Mouse (Mus musculus): Measurements from ENCODE around the gene Gpr182. TPM values are rescaled to one million over a fixed set of nuclear protein-coding genes. Genes with fewer than 3 reads are reported as not detected.

Gene Gpr182
- polyA plus RNA-seq, 1 experiment from 2014 or later: 0.48 TPM

- no peaks in the 10 kb centered on the region for H3K27me3 ChIP-seq
- H3K27ac ChIP-seq: no peak overlapping the region
- H3K36me3 ChIP-seq (ENCODE audit: poor library complexity, severe bottlenecking): no peaks in the 10 kb centered on the region
- no peak for ATAC-seq
- no peaks in the 10 kb centered on the region for H3K4me1 ChIP-seq
- H3K4me3 ChIP-seq: no peak overlapping the region
- H3K9ac ChIP-seq: no peak overlapping the region
- 86% methylated on average over 3 of the region's 3 CpGs for WGBS
- H3K9me3 ChIP-seq (replicated peaks): no peaks in the 10 kb centered on the region
- H3K4me2 ChIP-seq: no peak overlapping the region
Measured at GRCm38 (mm10) chr10:127708850-127709370, 42.6 kb downstream of the Gpr182 start.

GRCm38 (mm10) chr10:127707721-127708120 lies 43.8 kb downstream of the Gpr182 start:
- 88% methylated on average over 7 of the region's 7 CpGs for WGBS
- Histone ChIP-seq H3K4me1 (no peaks in the 10 kb centered on the region), H3K36me3 (ENCODE audit: poor library complexity, severe bottlenecking) (no peaks in the 10 kb centered on the region), H3K27me3 (no peaks in the 10 kb centered on the region), H3K27ac (no peak overlapping the region), H3K4me2 (no peak overlapping the region), H3K9me3 (replicated peaks) (no peaks in the 10 kb centered on the region), H3K9ac (no peak overlapping the region), H3K4me3 (no peak overlapping the region)
- no peak for ATAC-seq

- WGBS: 87% methylated on average over 4 of the region's 4 CpGs
- Histone ChIP-seq H3K27ac (no peak overlapping the region), H3K4me1 (no peaks in the 10 kb centered on the region), H3K4me3 (no peak overlapping the region), H3K27me3 (no peaks in the 10 kb centered on the region), H3K4me2 (no peak overlapping the region), H3K36me3 (ENCODE audit: poor library complexity, severe bottlenecking) (no peaks in the 10 kb centered on the region), H3K9me3 (replicated peaks) (no peaks in the 10 kb centered on the region), H3K9ac (no peak overlapping the region)
- ATAC-seq: no peak
Measured at GRCm38 (mm10) chr10:127705783-127706182, 45.7 kb downstream of the Gpr182 start.

GRCm38 (mm10) chr10:127704766-127705220 lies 46.7 kb downstream of the Gpr182 start, which contains the start of gene Myo1a:
Myo1a (plus strand) TSS chr10:127705170.
- Histone ChIP-seq H3K9me3 (replicated peaks) (no peaks in the 10 kb centered on the region), H3K4me3 (no peak within 1 kb of the TSS), H3K27me3 (no peaks in the 10 kb centered on the region), H3K4me2 (no peak within 1 kb of the TSS), H3K9ac (no peak within 1 kb of the TSS), H3K36me3 (ENCODE audit: poor library complexity, severe bottlenecking) (0 out of 2 replicates have a peak, but pooled peaks cover 5% of the 10 kb centered on the region), H3K27ac (no peak within 1 kb of the TSS), H3K4me1 (no peaks in the 10 kb centered on the region)
- WGBS: 43% methylated on average over 2 of the region's 2 CpGs
- ATAC-seq: no peak

- H3K4me1 ChIP-seq: no peaks in the 10 kb centered on the region
- no peak for ATAC-seq
- no peak overlapping the region for H3K4me2 ChIP-seq
- H3K27me3 ChIP-seq: no peaks in the 10 kb centered on the region
- H3K9ac ChIP-seq: no peak overlapping the region
- no peak overlapping the region for H3K27ac ChIP-seq
- H3K36me3 ChIP-seq (ENCODE audit: poor library complexity, severe bottlenecking): peaks cover 5% of the 10 kb centered on the region; the same call in 1 of the 2 replicates
- 57% methylated on average over 2 of the region's 2 CpGs for WGBS
- no peaks in the 10 kb centered on the region for H3K9me3 ChIP-seq (replicated peaks)
- no peak overlapping the region for H3K4me3 ChIP-seq
Measured at GRCm38 (mm10) chr10:127704293-127704692, 47.2 kb downstream of the Gpr182 start.

GRCm38 (mm10) chr10:127703299-127703698 lies 48.2 kb downstream of the Gpr182 start:
- Histone ChIP-seq H3K27me3 (no peaks in the 10 kb centered on the region), H3K27ac (no peak overlapping the region), H3K4me3 (no peak overlapping the region), H3K36me3 (ENCODE audit: poor library complexity, severe bottlenecking) (peaks cover 15% of the 10 kb centered on the region), H3K9me3 (replicated peaks) (no peaks in the 10 kb centered on the region), H3K4me1 (no peaks in the 10 kb centered on the region), H3K4me2 (no peak overlapping the region), H3K9ac (no peak overlapping the region)
- ATAC-seq: no peak
- 56% methylated on average over 4 of the region's 4 CpGs for WGBS

- ATAC-seq: no peak
- WGBS: 88% methylated on average over 7 of the region's 7 CpGs
- no peak overlapping the region for H3K4me2 ChIP-seq
Measured at GRCm38 (mm10) chr10:127698966-127699365, 52.6 kb downstream of the Gpr182 start.

More at GRCm38 (mm10) chr10:127698966-127699365, 52.6 kb downstream of the Gpr182 start:
- Histone ChIP-seq H3K36me3 (ENCODE audit: poor library complexity, severe bottlenecking) (peaks cover 47% of the 10 kb centered on the region), H3K4me3 (no peak overlapping the region), H3K9me3 (replicated peaks) (no peaks in the 10 kb centered on the region), H3K9ac (no peak overlapping the region), H3K27me3 (no peaks in the 10 kb centered on the region), H3K27ac (no peak overlapping the region), H3K4me1 (no peaks in the 10 kb centered on the region)

Other genes starting within 250 kb of the Gpr182 start
- gene Ndufa4l2, start 236.8 kb downstream of the Gpr182 start, polyA plus RNA-seq (2015; fragmentation: Nextera tagmentation; extraction: Ambion mirVana): 11.9 and 12.8 TPM in 2 replicates
- 89.6 and 91.5 TPM in 2 replicates for gene Shmt2, start 229.3 kb downstream of the Gpr182 start, polyA plus RNA-seq (2015; fragmentation: Nextera tagmentation; extraction: Ambion mirVana)
- 36.8 and 50.7 TPM in 2 replicates for gene Nxph4, start 217.2 kb downstream of the Gpr182 start, polyA plus RNA-seq (2015; fragmentation: Nextera tagmentation; extraction: Ambion mirVana)
- gene Lrp1, start 130.6 kb downstream of the Gpr182 start, polyA plus RNA-seq (2015; fragmentation: Nextera tagmentation; extraction: Ambion mirVana): 65.1 and 74.7 TPM in 2 replicates
- gene Stat6, start 108.7 kb downstream of the Gpr182 start, polyA plus RNA-seq (2015; fragmentation: Nextera tagmentation; extraction: Ambion mirVana): 2.6 and 2.7 TPM in 2 replicates
- 6.7 and 7.0 TPM in 2 replicates for gene Nemp1, start 84.8 kb downstream of the Gpr182 start, polyA plus RNA-seq (2015; fragmentation: Nextera tagmentation; extraction: Ambion mirVana)
- 1.6 and 2.0 TPM in 2 replicates for gene Nab2, start 83.2 kb downstream of the Gpr182 start, polyA plus RNA-seq (2015; fragmentation: Nextera tagmentation; extraction: Ambion mirVana)
- gene Myo1a, start 46.6 kb downstream of the Gpr182 start, polyA plus RNA-seq (2015; fragmentation: Nextera tagmentation; extraction: Ambion mirVana): 0.60 and 0.83 TPM in 2 replicates
- gene Tac2, start 27.3 kb downstream of the Gpr182 start, polyA plus RNA-seq (2015; fragmentation: Nextera tagmentation; extraction: Ambion mirVana): 0.35 TPM in 1 of 2 replicates, not detected in the other
- gene Zbtb39, start 12.2 kb downstream of the Gpr182 start, polyA plus RNA-seq (2015; fragmentation: Nextera tagmentation; extraction: Ambion mirVana): 4.3 TPM in 2 replicates
- not detected in 2 replicates for gene Rdh1, start 8.0 kb upstream of the Gpr182 start, polyA plus RNA-seq (2015; fragmentation: Nextera tagmentation; extraction: Ambion mirVana)
- not detected in 2 replicates for gene Rdh16f1, start 8.1 kb upstream of the Gpr182 start, polyA plus RNA-seq (2015; fragmentation: Nextera tagmentation; extraction: Ambion mirVana)
- 0.13 and 0.17 TPM in 2 replicates for gene Rdh9, start 24.7 kb upstream of the Gpr182 start, polyA plus RNA-seq (2015; fragmentation: Nextera tagmentation; extraction: Ambion mirVana)
- gene Rdh16, start 49.4 kb upstream of the Gpr182 start, polyA plus RNA-seq (2015; fragmentation: Nextera tagmentation; extraction: Ambion mirVana): 0.05 TPM in 1 of 2 replicates, not detected in the other
- not detected in 2 replicates for gene Rdh19, start 98.2 kb upstream of the Gpr182 start, polyA plus RNA-seq (2015; fragmentation: Nextera tagmentation; extraction: Ambion mirVana)
- not detected in 2 replicates for gene Rdh16f2, start 114.7 kb upstream of the Gpr182 start, polyA plus RNA-seq (2015; fragmentation: Nextera tagmentation; extraction: Ambion mirVana)
- not detected in 2 replicates for gene Rdh7, start 137.1 kb upstream of the Gpr182 start, polyA plus RNA-seq (2015; fragmentation: Nextera tagmentation; extraction: Ambion mirVana)
- not detected in 2 replicates for gene Sdr9c7, start 146.8 kb upstream of the Gpr182 start, polyA plus RNA-seq (2015; fragmentation: Nextera tagmentation; extraction: Ambion mirVana)